Mouse (Mus musculus): ENCODE data around the gene Hnrnph3. TPM values are rescaled to one million over a fixed set of nuclear protein-coding genes. Genes with fewer than 3 reads are reported as not detected.

The Hnrnph3 gene
- polyA plus RNA-seq, 1 experiment from 2014 or later = 115 TPM

GRCm38 (mm10) chr10:63008193-63008592 lies 15.8 kb downstream of the Hnrnph3 start:
- no peaks in the 10 kb centered on the region for H3K27me3 ChIP-seq (ENCODE audit: insufficient read depth, poor library complexity, severe bottlenecking)
- H3K4me1 ChIP-seq = no peaks in the 10 kb centered on the region
- H3K36me3 ChIP-seq = peaks cover 93% of the 10 kb centered on the region
- no peak overlapping the region for H3K4me3 ChIP-seq
- no peak overlapping the region for H3K27ac ChIP-seq
- H3K9me3 ChIP-seq = no peaks in the 10 kb centered on the region
- WGBS = 75% methylated on average over 3 of the region's 3 CpGs
- DNase-seq (ENCODE audit: low spot score) = no peak

- no peak for DNase-seq (ENCODE audit: low spot score)
- H3K9me3 ChIP-seq = no peaks in the 10 kb centered on the region
- H3K27me3 ChIP-seq (ENCODE audit: insufficient read depth, poor library complexity, severe bottlenecking) = no peaks in the 10 kb centered on the region
- H3K27ac ChIP-seq = no peak overlapping the region
- peaks cover 93% of the 10 kb centered on the region for H3K36me3 ChIP-seq
- WGBS = 88% methylated on average over 9 of the region's 9 CpGs
- no peaks in the 10 kb centered on the region for H3K4me1 ChIP-seq
- H3K4me3 ChIP-seq = no peak overlapping the region
Observed at GRCm38 (mm10) chr10:63004556-63004955, 19.5 kb downstream of the Hnrnph3 start.

GRCm38 (mm10) chr10:63003252-63003651 lies 20.8 kb downstream of the Hnrnph3 start:
- 69% methylated on average over 9 of the region's 9 CpGs for WGBS
- Histone ChIP-seq H3K27me3 (ENCODE audit: insufficient read depth, poor library complexity, severe bottlenecking) (no peaks in the 10 kb centered on the region), H3K27ac (no peak overlapping the region), H3K4me1 (no peaks in the 10 kb centered on the region), H3K4me3 (no peak overlapping the region), H3K36me3 (peaks cover 93% of the 10 kb centered on the region), H3K9me3 (no peaks in the 10 kb centered on the region)
- no peak for DNase-seq (ENCODE audit: low spot score)

- Histone ChIP-seq H3K27ac (no peak overlapping the region), H3K4me1 (no peaks in the 10 kb centered on the region), H3K9me3 (no peaks in the 10 kb centered on the region), H3K27me3 (ENCODE audit: insufficient read depth, poor library complexity, severe bottlenecking) (no peaks in the 10 kb centered on the region), H3K4me3 (no peak overlapping the region), H3K36me3 (peaks cover 92% of the 10 kb centered on the region)
- DNase-seq (ENCODE audit: low spot score) = no peak
- 71% methylated on average over 9 of the region's 9 CpGs for WGBS
Observed at GRCm38 (mm10) chr10:63000584-63000983, 23.4 kb downstream of the Hnrnph3 start.

GRCm38 (mm10) chr10:62993991-62994390 lies 30.0 kb downstream of the Hnrnph3 start:
- no peak overlapping the region for H3K4me3 ChIP-seq
- no peaks in the 10 kb centered on the region for H3K27me3 ChIP-seq (ENCODE audit: insufficient read depth, poor library complexity, severe bottlenecking)
- WGBS = 73% methylated on average over 8 of the region's 9 CpGs
- no peak for DNase-seq (ENCODE audit: low spot score)
- no peaks in the 10 kb centered on the region for H3K9me3 ChIP-seq
- H3K4me1 ChIP-seq = no peaks in the 10 kb centered on the region
- peaks cover 94% of the 10 kb centered on the region for H3K36me3 ChIP-seq
- H3K27ac ChIP-seq = no peak overlapping the region

GRCm38 (mm10) chr10:62990636-62991035 lies 33.4 kb downstream of the Hnrnph3 start:
- 96% methylated on average over 15 of the region's 15 CpGs for WGBS
- Histone ChIP-seq H3K4me1 (no peaks in the 10 kb centered on the region), H3K36me3 (peaks cover 87% of the 10 kb centered on the region), H3K4me3 (no peak overlapping the region), H3K9me3 (no peaks in the 10 kb centered on the region), H3K27ac (no peak overlapping the region), H3K27me3 (ENCODE audit: insufficient read depth, poor library complexity, severe bottlenecking) (no peaks in the 10 kb centered on the region)
- no peak for DNase-seq (ENCODE audit: low spot score)

- Histone ChIP-seq H3K36me3 (peaks cover 83% of the 10 kb centered on the region), H3K4me3 (no peak overlapping the region), H3K9me3 (no peaks in the 10 kb centered on the region), H3K4me1 (no peaks in the 10 kb centered on the region), H3K27ac (no peak overlapping the region), H3K27me3 (ENCODE audit: insufficient read depth, poor library complexity, severe bottlenecking) (no peaks in the 10 kb centered on the region)
- DNase-seq (ENCODE audit: low spot score) = no peak
- WGBS = 25% methylated on average over 3 of the region's 3 CpGs
Observed at GRCm38 (mm10) chr10:62987341-62987740, 36.7 kb downstream of the Hnrnph3 start.

GRCm38 (mm10) chr10:62984495-62984894 lies 39.5 kb downstream of the Hnrnph3 start:
- Histone ChIP-seq H3K36me3 (peaks cover 57% of the 10 kb centered on the region), H3K9me3 (no peaks in the 10 kb centered on the region), H3K27me3 (ENCODE audit: insufficient read depth, poor library complexity, severe bottlenecking) (no peaks in the 10 kb centered on the region), H3K4me3 (no peak overlapping the region), H3K4me1 (peaks cover 9% of the 10 kb centered on the region; the same call in 1 of the 2 replicates), H3K27ac (no peak overlapping the region)
- DNase-seq (ENCODE audit: low spot score) = no peak
- 87% methylated on average over 6 of the region's 6 CpGs for WGBS

GRCm38 (mm10) chr10:62984072-62984471 lies 39.9 kb downstream of the Hnrnph3 start:
- Histone ChIP-seq H3K27ac (no peak overlapping the region), H3K27me3 (ENCODE audit: insufficient read depth, poor library complexity, severe bottlenecking) (no peaks in the 10 kb centered on the region), H3K4me3 (no peak overlapping the region), H3K4me1 (peaks cover 9% of the 10 kb centered on the region; the same call in 1 of the 2 replicates), H3K36me3 (peaks cover 53% of the 10 kb centered on the region), H3K9me3 (no peaks in the 10 kb centered on the region)
- DNase-seq (ENCODE audit: low spot score) = no peak
- WGBS = 89% methylated on average over 11 of the region's 11 CpGs

GRCm38 (mm10) chr10:62980039-62980954 lies 43.7 kb downstream of the Hnrnph3 start, which contains the start of gene Rufy2:
Gene Rufy2 (plus strand): TSS chr10:62980223.
- Histone ChIP-seq H3K9me3 (no peaks in the 10 kb centered on the region), H3K27me3 (ENCODE audit: insufficient read depth, poor library complexity, severe bottlenecking) (no peaks in the 10 kb centered on the region), H3K27ac (peak within 1 kb of the TSS; percentile 95), H3K4me1 (peaks cover 9% of the 10 kb centered on the region; the same call in 1 of the 2 replicates), H3K4me3 (peak within 1 kb of the TSS; percentile 93), H3K36me3 (peaks cover 31% of the 10 kb centered on the region)
- WGBS = under 1% methylated on average over 73 of the region's 77 CpGs
- DNase-seq (ENCODE audit: low spot score) = peak; percentile 89

- H3K27me3 ChIP-seq (ENCODE audit: insufficient read depth, poor library complexity, severe bottlenecking) = no peaks in the 10 kb centered on the region
- H3K4me3 ChIP-seq = peak overlapping the region; percentile 93
- no peak for DNase-seq (ENCODE audit: low spot score)
- no peaks in the 10 kb centered on the region for H3K9me3 ChIP-seq
- peak overlapping the region; percentile 95; the same call in 1 of the 2 replicates for H3K27ac ChIP-seq
- 13% methylated on average over 10 of the region's 10 CpGs for WGBS
- H3K36me3 ChIP-seq = peaks cover 30% of the 10 kb centered on the region
- H3K4me1 ChIP-seq = peaks cover 9% of the 10 kb centered on the region; the same call in 1 of the 2 replicates
Observed at GRCm38 (mm10) chr10:62979667-62980038, 44.4 kb downstream of the Hnrnph3 start.

GRCm38 (mm10) chr10:62971821-62972220 lies 52.2 kb downstream of the Hnrnph3 start:
- no peak for DNase-seq (ENCODE audit: low spot score)
- H3K27me3 ChIP-seq (ENCODE audit: insufficient read depth, poor library complexity, severe bottlenecking) = no peaks in the 10 kb centered on the region
- WGBS = 79% methylated on average over 16 of the region's 16 CpGs
- H3K9me3 ChIP-seq = no peaks in the 10 kb centered on the region
- no peaks in the 10 kb centered on the region for H3K4me1 ChIP-seq
- no peak overlapping the region for H3K27ac ChIP-seq
- H3K4me3 ChIP-seq = no peak overlapping the region
- H3K36me3 ChIP-seq = peaks cover 74% of the 10 kb centered on the region

- Histone ChIP-seq H3K36me3 (peaks cover 95% of the 10 kb centered on the region), H3K9me3 (no peaks in the 10 kb centered on the region), H3K27ac (no peak overlapping the region), H3K4me1 (no peaks in the 10 kb centered on the region), H3K27me3 (ENCODE audit: insufficient read depth, poor library complexity, severe bottlenecking) (no peaks in the 10 kb centered on the region), H3K4me3 (no peak overlapping the region)
- 94% methylated on average over 15 of the region's 15 CpGs for WGBS
- no peak for DNase-seq (ENCODE audit: low spot score)
Observed at GRCm38 (mm10) chr10:62966291-62966690, 57.7 kb downstream of the Hnrnph3 start.
